ENCODE assay signal across 35 mouse cellular contexts in the genomic region with DNA sequence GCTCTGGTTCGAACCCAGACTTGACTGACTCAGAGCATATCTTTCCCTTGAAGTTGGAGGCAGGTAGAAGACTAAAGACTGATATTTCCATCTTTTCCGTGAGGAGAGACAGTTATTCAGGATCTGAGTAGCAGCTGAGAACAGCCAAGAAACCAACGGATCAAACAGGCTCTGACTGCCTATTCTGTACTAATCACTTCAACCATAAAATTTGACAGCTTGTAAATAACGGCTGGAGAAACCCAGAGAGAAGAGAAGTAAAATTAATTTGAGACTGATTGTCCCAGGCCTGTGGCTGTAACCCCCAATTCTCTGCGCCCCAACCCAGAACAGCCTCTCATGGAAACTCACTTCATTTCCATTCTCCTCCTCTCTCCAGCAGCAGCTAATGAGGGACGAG. TPM values are rescaled to one million over a fixed set of nuclear protein-coding genes. Genes with fewer than 3 reads are reported as not detected.
"Had no signal": no experiment of that assay in that cellular context is flagged by ENCODE, and none has a peak within 500 bp of the region (broad histone marks: within the 10 kb centered on the region; RNA-seq: fewer than 3 reads in every experiment).

No protein-coding gene starts in this region.

- H3K4me1 ChIP-seq: embryonic facial prominence, embryonic 10.5 days; embryonic facial prominence, embryonic 12.5 days; embryonic facial prominence, embryonic 13.5 days; embryonic facial prominence, embryonic 15.5 days had no signal

- H3K9ac ChIP-seq: embryonic facial prominence, embryonic 12.5 days; embryonic facial prominence, embryonic 13.5 days; embryonic facial prominence, embryonic 15.5 days; forebrain, embryonic 12.5 days; forebrain, embryonic 13.5 days; forebrain, embryonic 15.5 days; forebrain, postnatal 0 days had no signal

- H3K4me2 ChIP-seq: embryonic facial prominence, embryonic 12.5 days; embryonic facial prominence, embryonic 13.5 days; embryonic facial prominence, embryonic 15.5 days; forebrain, embryonic 12.5 days; forebrain, embryonic 13.5 days; forebrain, embryonic 15.5 days had no signal

- H3K4me3 ChIP-seq: embryonic facial prominence, embryonic 10.5 days; embryonic facial prominence, embryonic 12.5 days; embryonic facial prominence, embryonic 13.5 days; embryonic facial prominence, embryonic 15.5 days; erythroblast, embryonic 14.5 days; forebrain, embryonic 10.5 days; forebrain, embryonic 12.5 days; forebrain, embryonic 13.5 days; forebrain, embryonic 15.5 days; gastrocnemius, adult 2 months; heart, adult 2 months had no signal

- ATAC-seq: forebrain, embryonic 13.5 days; forebrain, embryonic 14.5 days; forebrain, embryonic 15.5 days; forebrain, embryonic 16.5 days had no signal

- H3K36me3 ChIP-seq: embryonic facial prominence, embryonic 10.5 days; embryonic facial prominence, embryonic 12.5 days; embryonic facial prominence, embryonic 13.5 days; embryonic facial prominence, embryonic 15.5 days; forebrain, embryonic 10.5 days; forebrain, embryonic 12.5 days; forebrain, embryonic 15.5 days had no signal

- DNase-seq: cerebellum, adult 2 months; cerebellum, adult 8-10 months; cerebellum, adult 9-10 months; cerebellum, adult 9-11 months; cerebellum, postnatal 10 days; cerebellum, postnatal 14 days; cerebellum, postnatal 25 days; cerebellum, postnatal 36 days; embryo, embryonic 11 days; forebrain, postnatal 0 days; gastrocnemius, adult 2 months; gastrocnemius, postnatal 10 days; gastrocnemius, postnatal 14 days; gastrocnemius, postnatal 25 days; gastrocnemius, postnatal 36 days; heart, adult 2 months had no signal

- H3K9me3 ChIP-seq: embryonic facial prominence, embryonic 12.5 days; embryonic facial prominence, embryonic 15.5 days; forebrain, embryonic 15.5 days had no signal

- H3K27ac ChIP-seq: embryonic facial prominence, embryonic 10.5 days; embryonic facial prominence, embryonic 12.5 days; embryonic facial prominence, embryonic 13.5 days; embryonic facial prominence, embryonic 15.5 days; forebrain, embryonic 10.5 days; forebrain, embryonic 12.5 days; forebrain, embryonic 13.5 days; forebrain, embryonic 15.5 days; gastrocnemius, adult 2 months; heart, adult 2 months had no signal

RNA-seq across cellular contexts. Expression of a gene that starts 26.2 kb away (rescaled TPM):
- total RNA-seq: common myeloid progenitor, adult 5-6 weeks; gastrocnemius, adult 18-20 months; gastrocnemius, adult 2 months; gastrocnemius, adult 8-10 months; gastrocnemius, postnatal 14 days; gastrocnemius, postnatal 25 days; gastrocnemius, postnatal 36 days; gastrocnemius, postnatal 4 days; granulocyte monocyte progenitor cell, adult 5-6 weeks; heart, adult 2 months; heart, adult 8-10 months had no signal
- polyA plus RNA-seq: embryonic facial prominence, embryonic 13.5 days; embryonic facial prominence, embryonic 14.5 days; gonadal fat pad, adult 2 months; heart, adult 2 months had no signal
